Mouse (Mus musculus) limb, embryonic 14.5 days (tissue): ENCODE data around the gene Mcm2. TPM values are rescaled to one million over a fixed set of nuclear protein-coding genes. Genes with fewer than 3 reads are reported as not detected.

Source experiments
- ATAC-seq: fragments of 200-750 bp; cut with Nextera tagmentation; 2 replicates; pipeline ENCODE4 v1.8.0; 2017; ENCODE audit warnings: low read depth, moderate number of reproducible peaks, moderate TSS enrichment; ENCODE audit not compliant: low FRiP score
- DNase-seq: peaks from one replicate; pipeline ENCODE4 v3.0.0-alpha.2; 2015; ENCODE audit warnings: low spot score
- H3K27ac ChIP-seq: fragments of 300-500 bp; sonication (generic); replicated peaks from 2 replicates; pipeline ENCODE4 v1.5.1; 2014; ENCODE audit warnings: low read depth, mild to moderate bottlenecking, low read length, moderate library complexity, mixed read lengths
- H3K27me3 ChIP-seq: fragments of 300-500 bp; sonication (generic); 2 replicates; pipeline ENCODE4 v1.6.1; 2014; ENCODE audit warnings: low read length, mixed read lengths; ENCODE audit not compliant: control insufficient read depth, insufficient read depth
- H3K36me3 ChIP-seq: fragments of 300-500 bp; sonication (generic); 2 replicates; pipeline ENCODE4 v1.6.1; 2014; ENCODE audit warnings: mild to moderate bottlenecking, low read length, moderate library complexity, mixed read lengths; ENCODE audit not compliant: control insufficient read depth, insufficient read depth
- H3K4me1 ChIP-seq: fragments of 300-500 bp; sonication (generic); 2 replicates; pipeline ENCODE4 v1.6.1; 2014; ENCODE audit warnings: antibody characterized with exemption, low read length, mixed read lengths; ENCODE audit not compliant: control insufficient read depth, insufficient read depth
- H3K4me2 ChIP-seq: fragments of 300-500 bp; sonication (generic); replicated peaks from 2 replicates; pipeline ENCODE4 v1.6.1; 2014; ENCODE audit warnings: low read depth, mild to moderate bottlenecking, low read length, moderate library complexity; ENCODE audit not compliant: severe bottlenecking
- H3K4me3 ChIP-seq: fragments of 300-500 bp; sonication (generic); replicated peaks from 2 replicates; pipeline ENCODE4 v1.5.1; 2014; ENCODE audit warnings: low read length
- H3K9ac ChIP-seq: fragments of 300-500 bp; sonication (generic); 2 replicates; pipeline ENCODE4 v1.6.1; 2014; ENCODE audit warnings: mild to moderate bottlenecking, low read depth, low read length, moderate library complexity; ENCODE audit not compliant: severe bottlenecking
- H3K9me3 ChIP-seq: fragments of 300-500 bp; sonication (generic); 2 replicates; pipeline ENCODE4 v1.6.1; 2016; ENCODE audit warnings: low read length; ENCODE audit not compliant: control insufficient read depth
- POLR2A ChIP-seq: fragments of 200-500 bp; IDR thresholded peaks from 2 replicates; pipeline ENCODE4 v1.8.0; 2012; ENCODE audit warnings: inconsistent platforms, mild to moderate bottlenecking, moderate library complexity, borderline replicate concordance; ENCODE audit not compliant: insufficient read depth, insufficient read length; ENCODE audit errors: extremely low read depth
- WGBS: fragments of 180-500 bp; shearing (Covaris S2); extraction: QIAGEN DNeasy Blood & Tissue Kit; methylation state at CpG from one replicate; pipeline ENCODE4 v1.1.7; 2014; 5-methylcytosine and 5-hydroxymethylcytosine counted together
- polyA plus RNA-seq, 2 experiments: library from polyadenylated mRNA; depleted of rRNA in 1 of 2; stranded (reverse) in 1 of 2; unstranded in 1 of 2; fragments of >200 nt; fragmentation: Nextera tagmentation in 1 of 2; extraction: Ambion mirVana in 1 of 2; gene quantifications; 2 replicates each; pipeline versions ENCODE4 v1.2.1 to v1.2.3; 2012 to 2014

Mcm2 gene
- polyA plus RNA-seq, 2 experiments = 107 to 108 TPM

DNA sequence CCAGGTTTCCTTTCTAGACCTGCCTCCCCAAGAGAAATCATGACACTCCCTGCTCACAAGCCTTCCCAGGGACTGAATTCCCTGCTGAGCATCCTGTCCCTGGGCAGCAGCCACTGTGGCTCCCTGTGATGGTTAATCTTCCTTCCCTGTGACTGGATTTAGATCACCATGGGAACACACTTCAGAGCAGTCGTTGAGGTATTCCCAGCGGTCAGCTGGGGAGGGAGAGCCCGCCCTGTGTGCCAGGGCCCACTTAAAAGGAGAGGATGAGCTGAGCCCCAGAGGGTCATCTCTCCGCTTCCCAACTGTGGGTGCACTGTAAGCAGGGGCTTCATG is 38.6 kb upstream of the Mcm2 start:
- no peak overlapping the region for H3K4me2 ChIP-seq
- DNase-seq = no peak

DNA sequence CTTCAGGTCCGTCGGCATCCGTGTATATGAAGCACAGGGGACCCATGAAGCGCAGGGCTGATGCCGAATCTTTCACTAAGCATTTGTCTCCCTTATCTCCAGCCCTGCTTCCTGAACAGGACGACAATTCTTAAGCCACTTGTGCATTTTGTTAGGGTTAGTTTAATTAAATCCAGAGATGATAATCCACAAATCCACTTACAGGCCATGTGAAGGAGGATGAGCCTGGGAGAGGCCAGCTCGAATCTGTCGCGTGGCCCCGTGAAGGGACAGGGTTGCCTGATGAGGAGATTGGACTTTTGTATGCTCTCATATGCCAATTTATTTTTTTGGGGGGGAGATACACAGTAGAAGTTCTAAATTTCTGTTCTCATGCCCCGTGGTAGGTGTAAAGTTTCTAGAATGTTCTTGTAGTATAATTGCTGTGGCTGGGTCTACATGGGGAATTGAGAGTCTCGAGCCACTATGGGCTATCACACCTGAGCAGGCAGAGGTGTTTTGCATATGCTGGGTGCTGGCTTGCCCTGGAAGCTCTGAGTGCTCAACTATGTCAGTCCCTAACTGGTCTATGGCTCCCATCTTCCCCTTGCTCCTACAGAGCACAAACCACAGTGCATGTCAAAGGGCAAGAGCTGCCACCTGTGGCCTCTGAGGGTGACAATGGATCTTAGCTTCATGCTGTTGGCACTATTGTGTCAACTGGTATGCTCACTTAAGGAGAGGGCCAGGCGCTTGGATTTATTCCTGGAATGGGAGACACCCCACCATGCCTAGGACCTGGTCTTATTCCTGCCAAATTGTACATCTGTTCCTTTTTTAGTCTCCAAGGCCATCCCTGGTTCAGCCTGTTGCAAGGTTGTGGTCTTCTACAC is 38.0 kb upstream of the Mcm2 start:
- Histone ChIP-seq H3K27me3 (no peaks in the 10 kb centered on the region), H3K9me3 (no peaks in the 10 kb centered on the region), H3K36me3 (no peaks in the 10 kb centered on the region), H3K9ac (no peak overlapping the region), H3K4me3 (no peak overlapping the region), H3K27ac (no peak overlapping the region), H3K4me2 (no peak overlapping the region), H3K4me1 (peaks cover 7% of the 10 kb centered on the region; the same call in 1 of the 2 replicates)
- no peak for TF ChIP-seq POLR2A
- 59% methylated on average over 13 of the region's 13 CpGs for WGBS
- ATAC-seq (no peak), DNase-seq (no peak)

More for the DNA sequence above, 38.6 kb upstream of the Mcm2 start:
- 44% methylated on average over 4 of the region's 4 CpGs for WGBS
- no peak for TF ChIP-seq POLR2A
- H3K36me3 ChIP-seq = no peaks in the 10 kb centered on the region
- H3K4me1 ChIP-seq = peaks cover 7% of the 10 kb centered on the region; the same call in 1 of the 2 replicates
- H3K9ac ChIP-seq = no peak overlapping the region
- H3K27ac ChIP-seq = no peak overlapping the region
- H3K4me3 ChIP-seq = no peak overlapping the region
- no peaks in the 10 kb centered on the region for H3K27me3 ChIP-seq
- ATAC-seq = no peak
- H3K9me3 ChIP-seq = no peaks in the 10 kb centered on the region

DNA sequence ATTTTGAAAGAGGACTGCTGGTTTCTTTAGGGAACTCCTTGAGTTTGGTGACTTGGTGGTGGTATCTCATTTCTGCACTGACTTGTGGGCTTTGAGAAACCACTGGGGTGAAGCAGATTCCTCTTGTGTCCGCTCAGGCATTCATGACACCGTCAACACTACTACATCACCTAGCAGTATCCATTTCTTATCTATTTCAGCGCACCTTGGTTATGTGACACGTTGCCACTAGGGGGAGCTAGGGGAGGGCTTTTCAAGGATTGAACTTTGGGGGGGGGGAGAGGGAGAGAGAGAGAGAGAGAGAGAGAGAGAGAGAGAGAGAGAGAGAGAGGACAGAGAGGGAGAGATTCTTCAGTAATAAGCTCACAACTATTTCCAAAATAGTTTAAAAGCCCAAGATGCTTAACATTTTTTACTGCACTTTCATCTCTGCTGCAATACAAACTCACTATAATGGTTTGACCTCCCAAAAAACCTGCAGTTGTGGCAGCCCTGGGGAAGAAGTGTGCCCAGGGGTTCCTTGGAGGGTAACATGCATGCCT is 37.2 kb upstream of the Mcm2 start:
- Histone ChIP-seq H3K9me3 (no peaks in the 10 kb centered on the region), H3K4me2 (no peak overlapping the region), H3K36me3 (no peaks in the 10 kb centered on the region), H3K9ac (no peak overlapping the region), H3K27ac (no peak overlapping the region), H3K4me3 (no peak overlapping the region), H3K27me3 (no peaks in the 10 kb centered on the region), H3K4me1 (peaks cover 7% of the 10 kb centered on the region; the same call in 1 of the 2 replicates)
- ATAC-seq (no peak), DNase-seq (no peak)
- TF ChIP-seq POLR2A = no peak
- WGBS = 16% methylated on average over 4 of the region's 4 CpGs

DNA sequence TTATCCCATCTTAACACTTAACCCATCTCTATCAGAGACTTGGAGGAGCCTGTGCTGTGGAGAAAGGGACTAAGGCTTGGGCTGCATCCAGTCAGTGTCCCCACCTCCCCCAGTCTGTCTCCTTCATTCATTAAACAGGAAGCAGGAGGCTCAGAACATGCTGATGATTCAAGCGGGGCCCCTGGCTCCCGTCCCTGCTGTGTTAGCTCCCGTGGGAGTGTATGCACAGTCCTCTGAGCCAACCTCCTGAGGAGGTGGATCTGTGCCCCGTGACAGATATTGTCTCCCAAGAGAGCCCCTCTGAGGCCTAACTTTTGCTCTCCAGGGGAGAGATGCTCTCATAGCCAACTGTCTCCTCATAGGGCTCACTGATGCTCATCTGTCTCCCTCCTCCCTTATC is 36.2 kb upstream of the Mcm2 start:
- no peak overlapping the region for H3K4me3 ChIP-seq

DNA sequence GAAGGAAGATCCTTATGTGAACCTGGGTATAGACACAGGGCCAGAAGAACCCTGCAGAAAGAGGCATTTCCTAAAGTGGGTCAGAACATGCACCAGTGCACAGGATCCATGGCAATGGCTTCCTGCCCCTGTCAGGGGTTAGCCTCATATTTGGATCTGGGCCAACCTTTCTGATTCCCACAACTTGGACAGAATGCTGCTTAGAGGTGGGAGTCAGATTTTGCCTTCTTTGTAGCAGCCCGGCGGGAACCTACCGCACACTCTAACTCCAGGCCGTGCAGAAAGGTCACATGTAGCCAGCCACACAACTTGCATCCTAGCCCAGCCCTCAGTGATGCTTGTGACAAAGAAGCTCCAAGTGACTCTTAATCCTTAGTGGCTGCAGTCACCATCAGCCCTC is 35.6 kb upstream of the Mcm2 start:
- no peak for TF ChIP-seq POLR2A
- H3K4me3 ChIP-seq = no peak overlapping the region
- H3K27ac ChIP-seq = no peak overlapping the region
- no peak for ATAC-seq
- no peak for DNase-seq
- no peak overlapping the region for H3K4me2 ChIP-seq
- H3K36me3 ChIP-seq = no peaks in the 10 kb centered on the region
- no peaks in the 10 kb centered on the region for H3K27me3 ChIP-seq
- no peaks in the 10 kb centered on the region for H3K9me3 ChIP-seq
- no peak overlapping the region for H3K9ac ChIP-seq
- 58% methylated on average over 4 of the region's 4 CpGs for WGBS
- 0 out of 2 replicates have a peak, but pooled peaks cover 4% of the 10 kb centered on the region for H3K4me1 ChIP-seq

More for the DNA sequence above, 36.2 kb upstream of the Mcm2 start:
- H3K27ac ChIP-seq = no peak overlapping the region
- no peak overlapping the region for H3K4me2 ChIP-seq
- no peaks in the 10 kb centered on the region for H3K9me3 ChIP-seq
- WGBS = 36% methylated on average over 4 of the region's 4 CpGs
- H3K4me1 ChIP-seq = peaks cover 7% of the 10 kb centered on the region; the same call in 1 of the 2 replicates
- H3K36me3 ChIP-seq = no peaks in the 10 kb centered on the region
- DNase-seq (no peak), ATAC-seq (no peak)
- H3K9ac ChIP-seq = no peak overlapping the region
- no peak for TF ChIP-seq POLR2A
- no peaks in the 10 kb centered on the region for H3K27me3 ChIP-seq
